Mouse (Mus musculus) midbrain, embryonic 12.5 days (tissue): ENCODE data around the gene Arhgef10l. TPM values are rescaled to one million over a fixed set of nuclear protein-coding genes. Genes with fewer than 3 reads are reported as not detected.

Experiments
- ATAC-seq: fragments of 200-750 bp; cut with Nextera tagmentation; 2 replicates; pipeline ENCODE4 v1.8.0; 2017; ENCODE audit warnings: low read depth, moderate TSS enrichment, moderate library complexity; ENCODE audit not compliant: low FRiP score
- H3K27ac ChIP-seq: fragments of 300-500 bp; sonication (generic); replicated peaks from 2 replicates; pipeline ENCODE4 v1.5.1; 2016; ENCODE audit warnings: mild to moderate bottlenecking
- H3K27me3 ChIP-seq: fragments of 300-500 bp; sonication (generic); 2 replicates; pipeline ENCODE4 v1.6.1; 2016; ENCODE audit warnings: mild to moderate bottlenecking
- H3K36me3 ChIP-seq: fragments of 300-500 bp; sonication (generic); 2 replicates; pipeline ENCODE4 v1.6.1; 2016
- H3K4me1 ChIP-seq: fragments of 300-500 bp; sonication (generic); 2 replicates; pipeline ENCODE4 v1.6.1; 2016
- H3K4me2 ChIP-seq: fragments of 300-500 bp; sonication (generic); replicated peaks from 2 replicates; pipeline ENCODE4 v1.6.1; 2016; ENCODE audit warnings: mild to moderate bottlenecking, moderate library complexity
- H3K4me3 ChIP-seq: fragments of 300-500 bp; sonication (generic); 2 replicates; pipeline ENCODE4 v1.5.1; 2016; ENCODE audit warnings: mild to moderate bottlenecking
- H3K9ac ChIP-seq: fragments of 300-500 bp; sonication (generic); replicated peaks from 2 replicates; pipeline ENCODE4 v1.6.1; 2016; ENCODE audit warnings: mild to moderate bottlenecking, moderate library complexity
- H3K9me3 ChIP-seq: fragments of 300-500 bp; sonication (generic); 2 replicates; pipeline ENCODE4 v1.6.1; 2016; ENCODE audit warnings: mild to moderate bottlenecking
- WGBS: fragments of 180-500 bp; shearing (Covaris S2); methylation state at CpG from one replicate; pipeline ENCODE4 v1.1.7; 2016; 5-methylcytosine and 5-hydroxymethylcytosine counted together
- polyA plus RNA-seq: library from polyadenylated mRNA; unstranded; fragments of >200 nt; fragmentation: Nextera tagmentation; extraction: Ambion mirVana; gene quantifications from 2 replicates; pipeline ENCODE4 v1.2.1, GENCODE M21; 2016

The Arhgef10l gene
- polyA plus RNA-seq, 1 experiment from 2014 or later, result 36.5 TPM

DNA sequence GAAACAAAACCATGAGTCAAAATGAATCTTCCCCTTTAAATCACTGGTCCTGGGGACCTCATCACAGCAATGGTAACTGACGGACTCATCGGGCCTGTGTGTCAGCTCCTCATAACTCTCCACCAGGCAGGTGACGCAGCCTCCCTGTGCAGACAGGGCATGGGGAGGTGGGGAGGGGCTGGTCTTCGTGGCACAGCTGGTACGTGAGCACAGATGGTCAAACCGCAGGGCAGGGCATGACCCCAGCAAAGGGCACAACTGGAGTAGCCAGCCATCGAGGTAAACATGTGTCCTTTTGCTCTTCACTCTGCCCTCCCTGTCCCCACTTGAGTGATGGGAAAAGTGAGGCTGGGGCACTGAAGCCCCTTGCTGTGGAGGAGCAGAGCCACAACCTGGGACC lies 59.0 kb downstream of the Arhgef10l start:
- no peaks in the 10 kb centered on the region for H3K9me3 ChIP-seq
- no peak overlapping the region for H3K4me2 ChIP-seq
- 89% methylated on average over 7 of the region's 7 CpGs for WGBS
- no peak overlapping the region for H3K9ac ChIP-seq
- peaks cover 8% of the 10 kb centered on the region for H3K4me1 ChIP-seq
- H3K27ac ChIP-seq, result peak overlapping the region; percentile 36; the same call in 1 of the 2 replicates
- H3K27me3 ChIP-seq, result no peaks in the 10 kb centered on the region
- ATAC-seq, result no peak
- H3K36me3 ChIP-seq, result peaks cover 68% of the 10 kb centered on the region
- H3K4me3 ChIP-seq, result no peak overlapping the region

DNA sequence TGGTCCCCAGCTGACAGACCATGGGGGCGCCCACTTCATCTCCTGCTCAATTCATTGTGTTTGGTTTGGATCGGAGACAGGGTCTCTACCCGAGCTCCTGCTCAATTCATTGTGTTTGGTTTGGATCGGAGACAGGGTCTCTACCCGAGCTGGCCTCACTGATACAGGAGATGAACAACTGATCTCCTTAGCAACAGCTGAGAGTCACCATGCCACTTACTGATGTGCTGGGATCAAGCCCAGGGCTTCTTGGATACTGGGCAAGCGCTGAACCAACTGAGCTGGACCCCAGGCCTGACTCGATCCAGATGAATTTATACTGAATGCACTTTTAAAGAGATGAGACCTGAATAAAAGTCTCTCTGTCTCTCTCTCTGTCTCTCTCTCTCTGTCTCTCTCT lies 59.6 kb downstream of the Arhgef10l start:
- H3K27me3 ChIP-seq, result no peaks in the 10 kb centered on the region
- H3K4me1 ChIP-seq, result peaks cover 2% of the 10 kb centered on the region; the same call in 1 of the 2 replicates
- no peaks in the 10 kb centered on the region for H3K9me3 ChIP-seq
- H3K36me3 ChIP-seq, result peaks cover 68% of the 10 kb centered on the region
- ATAC-seq, result no peak
- no peak overlapping the region for H3K4me3 ChIP-seq
- H3K27ac ChIP-seq, result peak overlapping the region; percentile 36; the same call in 1 of the 2 replicates
- no peak overlapping the region for H3K9ac ChIP-seq
- 80% methylated on average over 7 of the region's 7 CpGs for WGBS
- H3K4me2 ChIP-seq, result no peak overlapping the region

DNA sequence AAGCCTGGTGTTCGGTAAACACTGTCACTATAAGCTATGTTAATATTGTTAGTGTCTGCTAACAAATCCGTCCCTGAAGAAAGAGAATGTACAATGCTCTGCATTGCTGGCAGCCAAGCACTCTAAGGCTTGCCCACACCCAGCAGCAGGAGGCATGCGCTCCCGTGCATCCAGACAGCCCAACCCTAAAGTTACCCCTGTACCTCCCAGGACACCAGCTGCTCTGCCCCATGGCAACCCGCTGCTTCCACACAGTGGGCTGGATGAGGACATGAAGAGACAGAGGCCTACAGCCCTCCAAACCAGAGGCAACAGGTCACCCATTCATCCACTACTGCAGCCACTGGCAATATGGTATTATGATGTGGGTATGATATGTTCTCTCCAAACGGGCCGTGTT lies 60.0 kb downstream of the Arhgef10l start:
- no peak overlapping the region for H3K27ac ChIP-seq
- 85% methylated on average over 7 of the region's 7 CpGs for WGBS

DNA sequence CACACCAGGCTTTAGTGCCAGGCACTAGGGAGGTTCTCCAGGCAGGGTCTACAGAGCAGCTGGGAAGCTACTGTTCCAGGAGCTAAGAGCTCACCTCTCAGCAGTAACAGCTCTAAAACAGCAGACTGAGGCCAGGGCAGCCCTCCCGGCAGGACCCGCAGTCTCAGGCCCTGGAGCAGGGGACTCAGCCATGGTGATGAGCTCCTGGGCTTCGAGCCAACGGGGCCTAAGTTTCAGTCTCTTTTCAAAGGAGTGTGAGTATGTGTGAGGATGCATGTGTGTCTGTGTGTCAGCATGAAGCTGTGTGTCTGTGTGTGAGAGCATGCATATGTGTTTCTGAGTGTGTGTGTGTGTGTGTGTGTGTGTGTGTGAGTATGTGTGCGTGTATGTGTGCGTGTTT lies 60.6 kb downstream of the Arhgef10l start:
- no peaks in the 10 kb centered on the region for H3K27me3 ChIP-seq
- peaks cover 68% of the 10 kb centered on the region for H3K36me3 ChIP-seq
- WGBS, result 98% methylated on average over 6 of the region's 6 CpGs
- H3K4me3 ChIP-seq, result no peak overlapping the region
- H3K4me1 ChIP-seq, result no peaks in the 10 kb centered on the region
- no peak overlapping the region for H3K4me2 ChIP-seq
- no peaks in the 10 kb centered on the region for H3K9me3 ChIP-seq
- H3K9ac ChIP-seq, result no peak overlapping the region
- no peak overlapping the region for H3K27ac ChIP-seq
- no peak for ATAC-seq

More for the DNA sequence above, 60.0 kb downstream of the Arhgef10l start:
- Histone ChIP-seq H3K27me3 (no peaks in the 10 kb centered on the region), H3K9ac (no peak overlapping the region), H3K9me3 (no peaks in the 10 kb centered on the region), H3K4me1 (no peaks in the 10 kb centered on the region), H3K4me2 (no peak overlapping the region), H3K36me3 (peaks cover 68% of the 10 kb centered on the region), H3K4me3 (no peak overlapping the region)
- ATAC-seq, result no peak

DNA sequence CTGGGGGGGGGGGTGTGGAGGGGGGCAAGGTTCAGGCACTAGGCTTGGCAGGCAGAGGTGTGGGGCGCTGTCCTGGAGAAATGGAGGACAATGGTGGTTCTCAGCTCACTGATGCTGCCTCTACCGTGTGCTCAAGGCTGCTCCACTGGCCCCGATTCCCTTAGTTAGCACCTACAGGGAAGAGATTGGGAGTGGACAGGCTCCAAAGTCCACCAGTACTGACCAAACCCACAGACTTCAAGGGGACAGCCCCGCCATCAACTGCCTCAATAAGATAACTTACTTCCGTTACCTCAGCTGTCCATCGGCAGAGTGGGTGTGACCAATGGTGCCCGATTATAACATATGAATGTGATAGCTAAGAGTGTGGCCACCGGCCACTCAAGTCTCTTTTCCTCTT lies 61.3 kb downstream of the Arhgef10l start:
- Histone ChIP-seq H3K36me3 (peaks cover 67% of the 10 kb centered on the region), H3K4me1 (no peaks in the 10 kb centered on the region), H3K4me3 (no peak overlapping the region), H3K9me3 (no peaks in the 10 kb centered on the region), H3K9ac (no peak overlapping the region), H3K27me3 (no peaks in the 10 kb centered on the region), H3K4me2 (no peak overlapping the region), H3K27ac (no peak overlapping the region)
- WGBS, result 90% methylated on average over 8 of the region's 8 CpGs
- ATAC-seq, result no peak

DNA sequence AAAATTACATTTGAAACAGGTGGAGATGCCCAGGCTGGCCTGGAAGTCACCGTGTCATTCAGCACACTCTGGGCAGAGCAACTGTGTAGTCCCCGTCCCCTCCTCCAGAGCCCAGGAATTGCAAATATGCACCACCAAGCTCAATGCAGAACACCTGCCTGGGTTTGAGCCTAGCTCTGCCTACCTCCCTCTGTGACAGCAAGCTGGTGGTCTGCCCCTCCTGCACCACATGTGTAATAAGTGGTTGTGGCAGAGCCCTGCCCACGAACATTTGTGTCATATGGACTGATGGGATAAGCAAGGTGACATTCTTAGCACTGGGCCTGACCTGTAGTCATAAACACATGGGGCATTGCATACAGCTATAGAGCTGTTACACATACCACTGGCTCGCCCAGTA lies 63.8 kb downstream of the Arhgef10l start:
- no peak for ATAC-seq

DNA sequence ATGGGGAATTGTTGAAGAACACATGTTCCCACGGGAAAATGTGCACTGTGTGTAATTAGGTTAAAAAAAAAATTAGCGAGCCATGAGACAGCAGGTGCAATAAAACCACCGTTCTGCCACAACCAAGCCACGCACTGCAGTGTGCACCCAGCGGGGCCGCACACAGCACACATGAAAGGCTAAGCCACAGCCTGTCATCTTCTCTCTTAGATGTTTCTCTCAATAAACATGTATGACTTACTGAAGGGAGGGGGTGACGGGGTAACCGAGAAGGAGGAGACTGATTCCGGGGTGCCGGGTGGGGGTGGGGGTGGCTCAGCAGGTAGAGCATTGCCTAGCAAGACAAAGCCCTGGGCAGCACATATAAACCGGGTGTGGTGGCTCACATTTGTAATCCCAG lies 64.7 kb downstream of the Arhgef10l start:
- Histone ChIP-seq H3K4me2 (no peak overlapping the region), H3K4me3 (no peak overlapping the region), H3K9ac (no peak overlapping the region), H3K9me3 (peaks cover 8% of the 10 kb centered on the region; the same call in 1 of the 2 replicates), H3K4me1 (no peaks in the 10 kb centered on the region), H3K36me3 (peaks cover 68% of the 10 kb centered on the region), H3K27ac (no peak overlapping the region), H3K27me3 (no peaks in the 10 kb centered on the region)
- no peak for ATAC-seq
- WGBS, result 84% methylated on average over 11 of the region's 11 CpGs

More for the DNA sequence above, 63.8 kb downstream of the Arhgef10l start:
- no peak overlapping the region for H3K9ac ChIP-seq
- peaks cover 67% of the 10 kb centered on the region for H3K36me3 ChIP-seq
- H3K4me3 ChIP-seq, result no peak overlapping the region
- no peak overlapping the region for H3K27ac ChIP-seq
- H3K4me2 ChIP-seq, result no peak overlapping the region
- no peaks in the 10 kb centered on the region for H3K27me3 ChIP-seq
- H3K9me3 ChIP-seq, result peaks cover 4% of the 10 kb centered on the region; the same call in 1 of the 2 replicates
- 86% methylated on average over 4 of the region's 4 CpGs for WGBS
- no peaks in the 10 kb centered on the region for H3K4me1 ChIP-seq

DNA sequence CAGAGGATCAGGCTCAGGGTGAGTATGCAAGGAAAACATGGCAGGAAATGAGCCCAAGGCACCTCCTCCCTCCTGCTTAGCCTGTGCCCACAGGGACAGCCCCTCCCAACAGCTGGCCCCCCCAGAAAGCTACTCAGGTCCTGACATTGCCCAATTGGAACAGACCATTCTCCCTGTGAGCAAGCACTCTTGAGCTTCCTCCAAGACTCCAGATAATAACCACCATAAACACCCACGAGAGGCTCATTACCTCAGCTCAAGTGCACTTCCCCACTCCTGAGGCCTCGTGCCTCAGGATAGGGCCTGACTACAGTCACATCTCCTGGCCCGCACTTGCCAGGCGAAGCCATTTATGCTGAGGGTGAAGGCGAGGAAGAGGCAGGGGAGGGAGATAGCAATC lies 67.0 kb downstream of the Arhgef10l start:
- 87% methylated on average over 5 of the region's 5 CpGs for WGBS
- Histone ChIP-seq H3K9ac (no peak overlapping the region), H3K4me2 (no peak overlapping the region), H3K27ac (no peak overlapping the region), H3K9me3 (peaks cover 8% of the 10 kb centered on the region; the same call in 1 of the 2 replicates), H3K36me3 (peaks cover 57% of the 10 kb centered on the region), H3K27me3 (no peaks in the 10 kb centered on the region), H3K4me1 (no peaks in the 10 kb centered on the region), H3K4me3 (no peak overlapping the region)
- ATAC-seq, result no peak

DNA sequence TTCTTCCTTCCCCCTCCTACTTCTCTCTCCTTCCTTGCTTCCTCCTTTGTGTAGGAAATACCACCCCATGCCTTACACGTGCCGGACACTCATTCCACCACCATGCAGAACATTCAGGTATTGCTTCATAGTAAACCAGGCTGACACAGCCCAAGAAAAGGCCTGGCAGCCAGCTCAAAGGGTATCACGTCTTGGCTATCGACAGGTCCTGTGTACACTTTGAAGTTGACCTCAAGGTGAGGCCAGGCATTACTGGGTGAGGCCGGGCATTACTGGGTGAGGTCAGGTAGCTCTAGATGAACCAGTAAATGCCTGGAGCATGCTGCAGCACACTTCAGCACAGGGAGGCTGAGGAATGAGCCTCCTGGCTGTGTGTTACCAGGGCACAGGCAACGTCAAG lies 67.9 kb downstream of the Arhgef10l start:
- Histone ChIP-seq H3K9me3 (peaks cover 8% of the 10 kb centered on the region; the same call in 1 of the 2 replicates), H3K27me3 (no peaks in the 10 kb centered on the region), H3K9ac (no peak overlapping the region), H3K4me2 (no peak overlapping the region), H3K4me3 (no peak overlapping the region), H3K36me3 (peaks cover 58% of the 10 kb centered on the region), H3K4me1 (no peaks in the 10 kb centered on the region), H3K27ac (no peak overlapping the region)
- no peak for ATAC-seq
- WGBS, result 94% methylated on average over 6 of the region's 6 CpGs

DNA sequence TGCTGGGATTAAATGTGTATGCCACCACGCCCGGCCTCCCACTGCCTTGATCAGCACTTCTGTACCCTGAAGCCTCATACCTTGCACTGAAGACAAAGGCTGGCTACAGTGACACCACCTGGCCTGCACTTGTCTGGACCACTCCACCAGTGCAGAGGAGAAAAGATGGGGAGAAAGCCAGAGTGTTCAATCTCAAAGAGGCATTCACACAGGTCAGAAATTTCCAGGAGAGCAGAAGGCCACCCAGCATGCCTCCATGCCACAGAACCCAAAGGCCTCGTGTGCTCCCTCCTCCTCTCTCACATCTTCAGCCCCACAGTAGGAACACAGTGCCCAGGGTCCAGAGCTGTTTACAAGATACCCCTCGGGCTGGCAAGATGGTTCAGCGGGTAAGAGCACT lies 68.4 kb downstream of the Arhgef10l start:
- no peak for ATAC-seq
- H3K4me3 ChIP-seq, result no peak overlapping the region
- 96% methylated on average over 5 of the region's 5 CpGs for WGBS
- H3K27me3 ChIP-seq, result no peaks in the 10 kb centered on the region
- H3K9ac ChIP-seq, result no peak overlapping the region
- no peak overlapping the region for H3K27ac ChIP-seq
- H3K4me2 ChIP-seq, result no peak overlapping the region
- no peaks in the 10 kb centered on the region for H3K4me1 ChIP-seq
- H3K36me3 ChIP-seq, result peaks cover 58% of the 10 kb centered on the region
- H3K9me3 ChIP-seq, result peaks cover 8% of the 10 kb centered on the region; the same call in 1 of the 2 replicates

DNA sequence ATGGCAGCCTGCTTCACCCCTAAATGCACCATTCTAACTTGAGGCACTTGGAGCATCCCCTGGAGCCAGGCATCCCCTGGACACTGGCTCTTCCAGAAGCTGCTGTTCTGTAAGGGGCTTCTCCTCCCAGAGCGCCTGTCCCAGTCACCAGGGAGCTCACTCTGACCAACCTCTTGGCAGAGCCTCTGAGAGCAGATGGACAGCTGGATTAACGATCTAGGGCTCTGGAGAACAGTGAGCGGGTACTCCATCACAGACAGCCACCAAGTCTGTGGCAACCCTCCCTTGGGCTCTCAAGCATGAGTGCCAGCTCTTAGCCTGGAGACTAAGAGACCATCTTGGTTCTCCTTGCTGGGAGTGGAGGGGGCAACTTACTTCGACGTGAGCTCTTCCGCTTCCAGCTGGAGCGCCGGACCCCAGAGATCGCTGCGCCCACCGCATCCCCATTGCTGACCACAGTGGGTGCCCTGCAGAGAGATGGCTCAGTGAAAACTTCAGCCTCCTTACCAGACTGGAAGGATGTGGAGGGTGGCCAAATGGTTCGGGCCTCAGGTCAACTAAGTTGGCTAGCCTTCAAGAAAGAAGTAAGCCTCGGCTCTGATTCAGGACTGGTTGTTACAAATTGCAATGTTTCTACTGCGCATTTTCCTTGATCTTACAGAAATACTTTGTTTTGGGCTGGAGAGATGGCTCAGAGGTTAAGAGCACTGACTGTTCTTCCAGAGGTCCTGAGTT lies 71.9 kb downstream of the Arhgef10l start:
- no peaks in the 10 kb centered on the region for H3K4me1 ChIP-seq
- peaks cover 60% of the 10 kb centered on the region for H3K36me3 ChIP-seq
- no peak overlapping the region for H3K9ac ChIP-seq
- H3K9me3 ChIP-seq, result peaks cover 8% of the 10 kb centered on the region; the same call in 1 of the 2 replicates
- WGBS, result 92% methylated on average over 14 of the region's 14 CpGs
- no peak overlapping the region for H3K4me2 ChIP-seq
- no peak for ATAC-seq
- no peak overlapping the region for H3K4me3 ChIP-seq
- H3K27ac ChIP-seq, result 0 out of 2 replicates have a peak overlapping the region, but pooled peaks have one; percentile 1
- no peaks in the 10 kb centered on the region for H3K27me3 ChIP-seq

DNA sequence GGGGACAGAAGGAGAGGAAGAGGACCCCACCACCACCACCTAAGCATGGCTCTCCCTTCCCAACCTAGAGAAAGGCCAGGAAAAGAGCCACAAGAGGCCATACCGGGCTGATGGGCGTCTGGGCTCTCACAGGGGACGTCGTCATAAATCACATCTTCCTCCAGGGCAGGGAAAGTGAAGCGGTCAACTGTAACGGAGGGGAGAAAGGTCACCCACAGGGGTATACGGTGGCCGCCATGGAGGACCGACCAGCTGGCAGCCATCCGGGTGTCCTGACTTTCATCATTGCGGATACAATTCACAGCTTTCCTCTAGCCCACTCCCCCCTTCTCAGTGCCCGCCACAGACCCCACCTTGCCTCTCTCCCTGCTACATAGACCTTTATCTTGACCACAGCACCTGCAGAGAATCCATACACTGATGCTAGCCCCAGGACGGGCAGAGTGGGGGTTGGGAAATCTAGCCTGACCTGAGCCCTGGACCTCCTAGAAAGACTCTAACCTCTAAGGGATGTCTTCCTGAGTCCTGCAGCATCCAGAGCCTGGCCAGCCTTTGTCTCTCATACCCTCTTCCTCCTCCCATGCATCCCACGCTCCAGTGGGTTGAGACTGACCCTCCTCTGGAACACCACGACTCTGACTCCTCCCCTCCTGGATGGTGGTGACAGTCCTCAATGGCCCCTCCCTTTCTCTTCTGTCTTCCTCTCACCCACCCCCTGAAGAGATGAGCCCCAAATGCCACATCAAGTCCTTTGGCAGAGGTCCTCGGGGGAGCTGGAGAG lies 72.6 kb downstream of the Arhgef10l start:
- Histone ChIP-seq H3K9me3 (peaks cover 8% of the 10 kb centered on the region; the same call in 1 of the 2 replicates), H3K4me1 (no peaks in the 10 kb centered on the region), H3K27me3 (no peaks in the 10 kb centered on the region), H3K27ac (peak overlapping the region; percentile 1; the same call in 1 of the 2 replicates), H3K9ac (no peak overlapping the region), H3K4me2 (no peak overlapping the region), H3K4me3 (no peak overlapping the region), H3K36me3 (peaks cover 60% of the 10 kb centered on the region)
- no peak for ATAC-seq
- 66% methylated on average over 16 of the region's 16 CpGs for WGBS
